Mouse (Mus musculus): ENCODE results near the gene Zfp865. TPM values are rescaled to one million over a fixed set of nuclear protein-coding genes. Genes with fewer than 3 reads are reported as not detected.
"Not testable (repeated sequence)": the region's sequence is repeated elsewhere in the genome, so short reads cannot be mapped to it uniquely, and the experiment has no call there.

Zfp865 gene
- polyA plus RNA-seq, 1 experiment from 2014 or later: 6.6 TPM

- no peak for ATAC-seq
- Histone ChIP-seq H3K4me3 (ENCODE audit: low read depth, low read length) (peak overlapping the region; percentile 18), H3K36me3 (ENCODE audit: control insufficient read depth, insufficient read depth, low read length) (peaks cover 14% of the 10 kb centered on the region), H3K9ac (ENCODE audit: low read depth, low read length) (no peak overlapping the region; the same call in 1 of the 2 replicates), H3K4me1 (ENCODE audit: control insufficient read depth, insufficient read depth, low read length) (peaks cover 24% of the 10 kb centered on the region), H3K27me3 (ENCODE audit: control insufficient read depth, insufficient read depth, low read depth, low read length) (no peaks in the 10 kb centered on the region), H3K9me3 (replicated peaks; ENCODE audit: control insufficient read depth, low read length, poor library complexity, severe bottlenecking) (no peaks in the 10 kb centered on the region), H3K4me2 (ENCODE audit: low read length) (peak overlapping the region; percentile 91), H3K27ac (ENCODE audit: low read length) (no peak overlapping the region)
- WGBS: 52% methylated on average over 59 of the region's 59 CpGs
Measured at GRCm38 (mm10) chr7:4993999-4994788, 26.0 kb upstream of the Zfp865 start.

DNA sequence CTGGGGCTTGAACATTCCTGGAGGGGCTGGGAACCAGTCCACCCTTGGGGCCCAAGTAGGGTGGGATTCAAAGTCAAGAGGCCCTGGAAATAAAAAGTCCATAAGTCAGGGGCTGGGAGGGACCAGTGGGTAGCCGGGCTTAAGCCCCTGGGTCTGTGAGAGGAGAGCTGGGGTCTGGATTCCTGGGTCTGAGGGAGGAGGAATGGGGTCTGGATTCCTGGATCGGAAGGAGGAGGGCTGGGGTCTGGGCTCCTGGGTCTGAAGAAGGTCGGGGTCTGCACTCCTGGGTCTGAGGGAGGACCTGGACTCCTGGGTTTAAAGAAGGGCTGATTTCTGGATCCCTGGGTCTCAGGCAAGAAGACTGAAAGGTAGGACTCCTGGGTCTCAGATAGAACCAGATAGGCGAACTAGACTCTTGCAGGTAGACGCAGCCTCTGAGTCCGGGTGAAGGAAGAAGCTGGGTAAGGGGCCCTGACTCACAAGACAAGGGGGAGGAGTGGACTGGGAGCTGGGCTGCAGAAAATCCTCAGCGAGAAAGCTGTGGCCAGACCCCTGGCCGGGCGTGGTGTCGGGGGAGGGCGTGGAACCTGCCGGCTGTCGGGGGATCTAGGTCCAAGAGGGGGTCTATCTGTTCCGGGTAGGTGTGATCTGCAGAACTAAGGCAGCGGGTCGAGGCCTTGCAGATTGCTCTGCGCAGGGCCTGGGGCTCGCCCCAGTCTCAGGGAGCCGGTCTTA is 24.7 kb upstream of the Zfp865 start:
- Histone ChIP-seq H3K27ac (ENCODE audit: low read length) (peak overlapping the region; percentile 85), H3K4me1 (ENCODE audit: control insufficient read depth, insufficient read depth, low read length) (peaks cover 24% of the 10 kb centered on the region), H3K9ac (ENCODE audit: low read depth, low read length) (peak overlapping the region; percentile 91), H3K36me3 (ENCODE audit: control insufficient read depth, insufficient read depth, low read length) (peaks cover 14% of the 10 kb centered on the region), H3K4me3 (ENCODE audit: low read depth, low read length) (peak overlapping the region; percentile 66), H3K9me3 (replicated peaks; ENCODE audit: control insufficient read depth, low read length, poor library complexity, severe bottlenecking) (no peaks in the 10 kb centered on the region), H3K4me2 (ENCODE audit: low read length) (peak overlapping the region; percentile 91), H3K27me3 (ENCODE audit: control insufficient read depth, insufficient read depth, low read depth, low read length) (no peaks in the 10 kb centered on the region)
- WGBS: 5% methylated on average over 14 of the region's 19 CpGs
- peak; percentile 52 for ATAC-seq

- ATAC-seq: peak; percentile 88
- no peaks in the 10 kb centered on the region for H3K27me3 ChIP-seq (ENCODE audit: control insufficient read depth, insufficient read depth, low read depth, low read length)
- peak within 1 kb of the TSS; percentile 85 for H3K27ac ChIP-seq (ENCODE audit: low read length)
- peaks cover 14% of the 10 kb centered on the region for H3K36me3 ChIP-seq (ENCODE audit: control insufficient read depth, insufficient read depth, low read length)
- H3K9ac ChIP-seq (ENCODE audit: low read depth, low read length): peak within 1 kb of the TSS; percentile 91
- 3% methylated on average over 13 of the region's 26 CpGs for WGBS
- peaks cover 24% of the 10 kb centered on the region for H3K4me1 ChIP-seq (ENCODE audit: control insufficient read depth, insufficient read depth, low read length)
- H3K9me3 ChIP-seq (replicated peaks; ENCODE audit: control insufficient read depth, low read length, poor library complexity, severe bottlenecking): no peaks in the 10 kb centered on the region
- peak within 1 kb of the TSS; percentile 66 for H3K4me3 ChIP-seq (ENCODE audit: low read depth, low read length)
- peak within 1 kb of the TSS; percentile 91 for H3K4me2 ChIP-seq (ENCODE audit: low read length)
Measured at GRCm38 (mm10) chr7:4996003-4996895, 23.9 kb upstream of the Zfp865 start, which contains the start of gene Zfp579. Zfp579 (minus strand) TSS chr7:4996158.

- no peaks in the 10 kb centered on the region for H3K9me3 ChIP-seq (replicated peaks; ENCODE audit: control insufficient read depth, low read length, poor library complexity, severe bottlenecking)
- peak overlapping the region; percentile 91 for H3K4me2 ChIP-seq (ENCODE audit: low read length)
- H3K9ac ChIP-seq (ENCODE audit: low read depth, low read length): peak overlapping the region; percentile 91
- H3K36me3 ChIP-seq (ENCODE audit: control insufficient read depth, insufficient read depth, low read length): peaks cover 12% of the 10 kb centered on the region
- peak overlapping the region; percentile 66 for H3K4me3 ChIP-seq (ENCODE audit: low read depth, low read length)
- peak overlapping the region; percentile 85 for H3K27ac ChIP-seq (ENCODE audit: low read length)
- ATAC-seq: no peak
- WGBS: 78% methylated on average over 6 of the region's 8 CpGs
- no peaks in the 10 kb centered on the region for H3K27me3 ChIP-seq (ENCODE audit: control insufficient read depth, insufficient read depth, low read depth, low read length)
- peaks cover 24% of the 10 kb centered on the region for H3K4me1 ChIP-seq (ENCODE audit: control insufficient read depth, insufficient read depth, low read length)
Measured at GRCm38 (mm10) chr7:4996934-4997333, 23.2 kb upstream of the Zfp865 start.

DNA sequence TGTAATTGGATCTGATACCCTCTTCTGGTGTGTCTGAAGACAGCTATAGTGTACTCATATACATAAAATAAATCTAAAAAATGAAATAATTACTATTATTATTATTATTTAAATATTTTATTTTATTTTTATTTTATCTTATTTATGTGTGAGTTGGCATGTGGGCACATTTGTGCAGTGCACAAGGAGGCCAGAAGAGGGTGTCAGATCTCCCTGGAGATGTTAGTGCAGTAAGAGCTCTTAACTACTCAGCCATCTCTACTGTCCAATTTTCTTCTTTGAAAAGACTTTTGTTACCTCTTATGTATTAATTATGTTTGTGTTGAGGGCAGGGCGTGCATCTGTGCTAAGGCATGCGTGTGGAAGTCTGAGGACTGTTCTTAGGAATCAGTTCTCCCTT is 20.3 kb upstream of the Zfp865 start:
- WGBS: 67% methylated on average over 2 of the region's 2 CpGs
- Histone ChIP-seq H3K27ac (ENCODE audit: low read length) (no peak overlapping the region), H3K9me3 (replicated peaks; ENCODE audit: control insufficient read depth, low read length, poor library complexity, severe bottlenecking) (no peaks in the 10 kb centered on the region), H3K4me1 (ENCODE audit: control insufficient read depth, insufficient read depth, low read length) (peaks cover 11% of the 10 kb centered on the region), H3K27me3 (ENCODE audit: control insufficient read depth, insufficient read depth, low read depth, low read length) (no peaks in the 10 kb centered on the region), H3K4me3 (ENCODE audit: low read depth, low read length) (no peak overlapping the region), H3K4me2 (ENCODE audit: low read length) (no peak overlapping the region), H3K36me3 (ENCODE audit: control insufficient read depth, insufficient read depth, low read length) (no peaks in the 10 kb centered on the region), H3K9ac (ENCODE audit: low read depth, low read length) (no peak overlapping the region)
- ATAC-seq: no peak

DNA sequence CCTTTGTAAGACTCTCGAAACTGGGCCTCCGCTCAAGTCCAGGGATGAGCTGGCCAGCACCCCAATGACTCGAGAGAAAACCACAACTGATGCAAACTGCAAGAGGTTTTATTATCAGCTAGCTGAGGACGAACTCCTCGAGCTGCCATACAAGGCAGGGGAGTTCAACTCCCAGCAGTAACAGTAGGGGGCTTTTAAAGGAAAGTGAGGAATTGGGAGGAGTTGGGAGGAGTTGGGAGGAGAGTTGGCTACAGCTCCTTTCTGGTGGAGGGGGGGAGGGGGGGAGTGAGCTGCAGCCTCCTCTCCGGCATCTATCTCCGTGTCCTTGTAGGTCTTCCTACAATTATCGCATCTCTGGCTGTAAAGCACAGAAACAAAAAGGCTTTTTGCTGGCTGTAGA is 17.3 kb upstream of the Zfp865 start:
- not testable (repeated sequence) for H3K27ac ChIP-seq (ENCODE audit: low read length); H3K4me2 ChIP-seq (ENCODE audit: low read length); H3K4me3 ChIP-seq (ENCODE audit: low read depth, low read length); H3K4me1 ChIP-seq (ENCODE audit: control insufficient read depth, insufficient read depth, low read length); H3K9me3 ChIP-seq (replicated peaks; ENCODE audit: control insufficient read depth, low read length, poor library complexity, severe bottlenecking); H3K27me3 ChIP-seq (ENCODE audit: control insufficient read depth, insufficient read depth, low read depth, low read length); H3K9ac ChIP-seq (ENCODE audit: low read depth, low read length); ATAC-seq
- peaks cover 12% of the 10 kb centered on the region for H3K36me3 ChIP-seq (ENCODE audit: control insufficient read depth, insufficient read depth, low read length)
- 69% methylated on average over 8 of the region's 8 CpGs for WGBS

GRCm38 (mm10) chr7:5008229-5008628 is 11.9 kb upstream of the Zfp865 start:
- Histone ChIP-seq H3K9ac (ENCODE audit: low read depth, low read length) (no peak overlapping the region), H3K27ac (ENCODE audit: low read length) (no peak overlapping the region), H3K4me3 (ENCODE audit: low read depth, low read length) (no peak overlapping the region), H3K27me3 (ENCODE audit: control insufficient read depth, insufficient read depth, low read depth, low read length) (no peaks in the 10 kb centered on the region), H3K4me1 (ENCODE audit: control insufficient read depth, insufficient read depth, low read length) (0 out of 2 replicates have a peak, but pooled peaks cover 1% of the 10 kb centered on the region), H3K4me2 (ENCODE audit: low read length) (no peak overlapping the region), H3K36me3 (ENCODE audit: control insufficient read depth, insufficient read depth, low read length) (peaks cover 42% of the 10 kb centered on the region), H3K9me3 (replicated peaks; ENCODE audit: control insufficient read depth, low read length, poor library complexity, severe bottlenecking) (no peaks in the 10 kb centered on the region)
- no peak for ATAC-seq
- WGBS: 95% methylated on average over 26 of the region's 26 CpGs

- Histone ChIP-seq H3K9ac (ENCODE audit: low read depth, low read length) (no peak overlapping the region), H3K4me1 (ENCODE audit: control insufficient read depth, insufficient read depth, low read length) (peaks cover 10% of the 10 kb centered on the region), H3K9me3 (replicated peaks; ENCODE audit: control insufficient read depth, low read length, poor library complexity, severe bottlenecking) (no peaks in the 10 kb centered on the region), H3K27me3 (ENCODE audit: control insufficient read depth, insufficient read depth, low read depth, low read length) (no peaks in the 10 kb centered on the region), H3K4me3 (ENCODE audit: low read depth, low read length) (no peak overlapping the region), H3K27ac (ENCODE audit: low read length) (no peak overlapping the region), H3K4me2 (ENCODE audit: low read length) (no peak overlapping the region), H3K36me3 (ENCODE audit: control insufficient read depth, insufficient read depth, low read length) (peaks cover 30% of the 10 kb centered on the region)
- no peak for ATAC-seq
- whole genome bisulfite sequencing: 92% methylated on average over 27 of the region's 27 CpGs
Measured at GRCm38 (mm10) chr7:5012681-5013513, 7.3 kb upstream of the Zfp865 start.
